Mouse (Mus musculus): ENCODE measurements around the gene Gm36210.

The Gm36210 gene

GRCm38 (mm10) chr7:4922931-4923565 is 16.7 kb upstream of the Gm36210 start:
- DNase-seq (ENCODE audit: low spot score): peak; percentile 89

- peak; percentile 92 for DNase-seq (ENCODE audit: low spot score)
These were observed 16.2 kb upstream of the Gm36210 start for GRCm38 (mm10) chr7:4922508-4922907.

GRCm38 (mm10) chr7:4921824-4922482 is 15.6 kb upstream of the Gm36210 start, which contains the start of gene Nat14:
Gene Nat14 (plus strand): TSS chr7:4922028.
- no peak for DNase-seq (ENCODE audit: low spot score)

- no peak for DNase-seq (ENCODE audit: low spot score)
These were observed 14.9 kb upstream of the Gm36210 start for GRCm38 (mm10) chr7:4920976-4921823.

- no peak for DNase-seq (ENCODE audit: low spot score)
These were observed 14.2 kb upstream of the Gm36210 start for GRCm38 (mm10) chr7:4920496-4920895.

GRCm38 (mm10) chr7:4919971-4920370 is 13.7 kb upstream of the Gm36210 start:
- no peak for DNase-seq (ENCODE audit: low spot score)

- no peak for DNase-seq (ENCODE audit: low spot score)
These were observed 12.8 kb upstream of the Gm36210 start for GRCm38 (mm10) chr7:4919096-4919495.

- DNase-seq (ENCODE audit: low spot score): no peak
These were observed 12.4 kb upstream of the Gm36210 start for GRCm38 (mm10) chr7:4918681-4919080.

- DNase-seq (ENCODE audit: low spot score): no peak
These were observed 11.2 kb upstream of the Gm36210 start for GRCm38 (mm10) chr7:4917494-4917893.

GRCm38 (mm10) chr7:4915669-4916416 is 9.5 kb upstream of the Gm36210 start:
- DNase-seq (ENCODE audit: low spot score): peak; percentile 60

GRCm38 (mm10) chr7:4915007-4915665 is 8.8 kb upstream of the Gm36210 start, which contains the start of gene Zfp628:
Gene Zfp628 (plus strand): TSS chr7:4915217.
- peak; percentile 93 for DNase-seq (ENCODE audit: low spot score)

GRCm38 (mm10) chr7:4912248-4912647 is 5.9 kb upstream of the Gm36210 start:
- no peak for DNase-seq (ENCODE audit: low spot score)

GRCm38 (mm10) chr7:4911561-4911960 is 5.2 kb upstream of the Gm36210 start:
- DNase-seq (ENCODE audit: low spot score): peak; percentile 80

- no peak for DNase-seq (ENCODE audit: low spot score)
These were observed 3.9 kb downstream of the Gm36210 start for GRCm38 (mm10) chr7:4902404-4902803.

GRCm38 (mm10) chr7:4901171-4901570 is 5.1 kb downstream of the Gm36210 start:
- peak; percentile 35 for DNase-seq (ENCODE audit: low spot score)

- no peak for DNase-seq (ENCODE audit: low spot score)
These were observed 5.8 kb downstream of the Gm36210 start for GRCm38 (mm10) chr7:4900523-4900851.

GRCm38 (mm10) chr7:4899649-4900522 is 6.4 kb downstream of the Gm36210 start:
- peak; percentile 39 for DNase-seq (ENCODE audit: low spot score)

GRCm38 (mm10) chr7:4898851-4899648 is 7.3 kb downstream of the Gm36210 start:
- no peak for DNase-seq (ENCODE audit: low spot score)

- no peak for DNase-seq (ENCODE audit: low spot score)
These were observed 11.1 kb downstream of the Gm36210 start for GRCm38 (mm10) chr7:4895186-4895585.

- no peak for DNase-seq (ENCODE audit: low spot score)
These were observed 19.6 kb downstream of the Gm36210 start for GRCm38 (mm10) chr7:4886680-4887079.
